Mouse (Mus musculus) midbrain, postnatal 0 days (tissue): ENCODE results near the gene Lias. TPM values are rescaled to one million over a fixed set of nuclear protein-coding genes. Genes with fewer than 3 reads are reported as not detected.
A peak's percentile ranks its signal among the peaks of the same experiment; 100 is the strongest.

Experiments used
- ATAC-seq: fragments of 200-750 bp; cut with Nextera tagmentation; 2 replicates; pipeline ENCODE4 v1.8.0; 2017; ENCODE audit warnings: moderate number of reproducible peaks, mild to moderate bottlenecking, moderate TSS enrichment, moderate library complexity; ENCODE audit not compliant: low FRiP score
- DNase-seq: peaks from one replicate; pipeline ENCODE4 v3.0.0-alpha.2; 2015; ENCODE audit warnings: low spot score
- H3K27ac ChIP-seq: fragments of 300-500 bp; sonication (generic); 2 replicates; pipeline ENCODE4 v1.5.1; 2014; ENCODE audit warnings: low read depth, mild to moderate bottlenecking, low read length, mixed read lengths
- H3K27me3 ChIP-seq: fragments of 300-500 bp; sonication (generic); 2 replicates; pipeline ENCODE4 v1.6.1; 2014; ENCODE audit warnings: low read length, control low read depth, mixed read lengths; ENCODE audit not compliant: insufficient read depth
- H3K36me3 ChIP-seq: fragments of 300-500 bp; sonication (generic); 2 replicates; pipeline ENCODE4 v1.6.1; 2014; ENCODE audit warnings: low read length, control low read depth, mixed read lengths; ENCODE audit not compliant: insufficient read depth
- H3K4me1 ChIP-seq: fragments of 300-500 bp; sonication (generic); 2 replicates; pipeline ENCODE4 v1.6.1; 2014; ENCODE audit warnings: mild to moderate bottlenecking, control low read depth, antibody characterized with exemption, low read length, mixed read lengths; ENCODE audit not compliant: insufficient read depth
- H3K4me2 ChIP-seq: fragments of 300-500 bp; sonication (generic); 2 replicates; pipeline ENCODE4 v1.6.1; 2014; ENCODE audit warnings: low read depth, mild to moderate bottlenecking, low read length, mixed read lengths; ENCODE audit not compliant: poor library complexity, severe bottlenecking
- H3K4me3 ChIP-seq: fragments of 300-500 bp; sonication (generic); 2 replicates; pipeline ENCODE4 v1.5.1; 2014; ENCODE audit warnings: low read depth, mild to moderate bottlenecking, low read length, moderate library complexity
- H3K9ac ChIP-seq: fragments of 300-500 bp; sonication (generic); replicated peaks from 2 replicates; pipeline ENCODE4 v1.6.1; 2014; ENCODE audit warnings: mild to moderate bottlenecking, low read length, moderate library complexity, mixed read lengths; ENCODE audit not compliant: poor library complexity, severe bottlenecking
- H3K9me3 ChIP-seq: fragments of 300-500 bp; sonication (generic); 2 replicates; pipeline ENCODE4 v1.6.1; 2016; ENCODE audit warnings: low read length, control low read depth
- CTCF ChIP-seq: IDR thresholded peaks from 2 replicates; pipeline ENCODE4 v1.5.1; 2016; ENCODE audit warnings: antibody characterized with exemption, mild to moderate bottlenecking
- WGBS: fragments of 180-500 bp; shearing (Covaris S2); extraction: QIAGEN DNeasy Blood & Tissue Kit; methylation state at CpG from one replicate; pipeline ENCODE4 v1.1.7; 2014; 5-methylcytosine and 5-hydroxymethylcytosine counted together
- polyA plus RNA-seq: library from polyadenylated mRNA; unstranded; fragments of >200 nt; fragmentation: Nextera tagmentation; extraction: Ambion mirVana; gene quantifications from 2 replicates; pipeline ENCODE4 v1.2.1, GENCODE M21; 2015
- total RNA-seq: library from RNA; depleted of rRNA; stranded (reverse); fragments of >200 nt; gene quantifications from 2 replicates; pipeline ENCODE4 v1.2.3, GENCODE M21; 2014

The Lias gene
- total and polyA plus RNA-seq, 2 experiments from 2014 or later = 18.6 to 66.2 TPM

GRCm38 (mm10) chr5:65391753-65392152 lies 456 bp downstream of the Lias start:
- peak; percentile 76 for ATAC-seq
- peak; percentile 41 for DNase-seq
- Histone ChIP-seq H3K36me3 (peaks cover 13% of the 10 kb centered on the region), H3K27ac (peak overlapping the region; percentile 97), H3K4me3 (peak overlapping the region; percentile 91), H3K9me3 (no peaks in the 10 kb centered on the region), H3K4me2 (peak overlapping the region; percentile 52), H3K9ac (peak overlapping the region; percentile 99), H3K27me3 (no peaks in the 10 kb centered on the region), H3K4me1 (no peaks in the 10 kb centered on the region)
- WGBS = 3% methylated on average over 12 of the region's 12 CpGs
- no peak for TF ChIP-seq CTCF

- no peaks in the 10 kb centered on the region for H3K27me3 ChIP-seq
- WGBS = 95% methylated on average over 7 of the region's 7 CpGs
- TF ChIP-seq CTCF = no peak
Measured at GRCm38 (mm10) chr5:65394425-65394824, 3.1 kb downstream of the Lias start.

GRCm38 (mm10) chr5:65401251-65401994 lies 10.1 kb downstream of the Lias start:
- Histone ChIP-seq H3K27me3 (no peaks in the 10 kb centered on the region), H3K4me1 (no peaks in the 10 kb centered on the region), H3K4me2 (no peak overlapping the region), H3K36me3 (peaks cover 45% of the 10 kb centered on the region), H3K27ac (no peak overlapping the region), H3K4me3 (no peak overlapping the region), H3K9ac (no peak overlapping the region), H3K9me3 (no peaks in the 10 kb centered on the region)
- DNase-seq = peak; percentile 78
- TF ChIP-seq CTCF = peak; percentile 98
- WGBS = 24% methylated on average over 2 of the region's 2 CpGs
- peak; percentile 76 for ATAC-seq

More at GRCm38 (mm10) chr5:65394425-65394824, 3.1 kb downstream of the Lias start:
- H3K36me3 ChIP-seq = peaks cover 5% of the 10 kb centered on the region
- no peak overlapping the region for H3K4me3 ChIP-seq
- no peak for DNase-seq
- no peak for ATAC-seq
- no peaks in the 10 kb centered on the region for H3K4me1 ChIP-seq
- no peak overlapping the region for H3K4me2 ChIP-seq
- H3K9ac ChIP-seq = no peak overlapping the region
- no peak overlapping the region for H3K27ac ChIP-seq
- no peaks in the 10 kb centered on the region for H3K9me3 ChIP-seq

GRCm38 (mm10) chr5:65407989-65408388 lies 16.7 kb downstream of the Lias start:
- TF ChIP-seq CTCF = no peak
- H3K4me2 ChIP-seq = no peak overlapping the region
- ATAC-seq (no peak), DNase-seq (peak; percentile 22)
- no peaks in the 10 kb centered on the region for H3K9me3 ChIP-seq
- H3K27me3 ChIP-seq = no peaks in the 10 kb centered on the region
- no peaks in the 10 kb centered on the region for H3K4me1 ChIP-seq
- no peak overlapping the region for H3K4me3 ChIP-seq
- 29% methylated on average over 12 of the region's 12 CpGs for WGBS
- peak overlapping the region; percentile 6; the same call in 1 of the 2 replicates for H3K27ac ChIP-seq
- H3K36me3 ChIP-seq = peaks cover 51% of the 10 kb centered on the region
- H3K9ac ChIP-seq = no peak overlapping the region

- no peaks in the 10 kb centered on the region for H3K27me3 ChIP-seq
- 27% methylated on average over 26 of the region's 26 CpGs for WGBS
- no peak for ATAC-seq
- TF ChIP-seq CTCF = no peak
- no peaks in the 10 kb centered on the region for H3K4me1 ChIP-seq
- DNase-seq = peak; percentile 37
- no peak overlapping the region for H3K27ac ChIP-seq
- H3K4me3 ChIP-seq = no peak overlapping the region
- H3K9me3 ChIP-seq = no peaks in the 10 kb centered on the region
- peaks cover 48% of the 10 kb centered on the region for H3K36me3 ChIP-seq
- H3K9ac ChIP-seq = 0 out of 2 replicates have a peak overlapping the region, but pooled peaks have one; percentile 14
- no peak overlapping the region for H3K4me2 ChIP-seq
Measured at GRCm38 (mm10) chr5:65415653-65416458, 24.6 kb downstream of the Lias start.

- Histone ChIP-seq H3K27me3 (no peaks in the 10 kb centered on the region), H3K4me2 (no peak overlapping the region), H3K9ac (no peak overlapping the region), H3K4me3 (no peak overlapping the region), H3K4me1 (no peaks in the 10 kb centered on the region), H3K27ac (no peak overlapping the region), H3K36me3 (peaks cover 61% of the 10 kb centered on the region), H3K9me3 (no peaks in the 10 kb centered on the region)
- WGBS = 76% methylated on average over 10 of the region's 10 CpGs
- DNase-seq (no peak), ATAC-seq (no peak)
- TF ChIP-seq CTCF = no peak
Measured at GRCm38 (mm10) chr5:65419136-65419535, 27.8 kb downstream of the Lias start.
